17 mouse cellular contexts compared by ENCODE assay signal in the genomic region with DNA sequence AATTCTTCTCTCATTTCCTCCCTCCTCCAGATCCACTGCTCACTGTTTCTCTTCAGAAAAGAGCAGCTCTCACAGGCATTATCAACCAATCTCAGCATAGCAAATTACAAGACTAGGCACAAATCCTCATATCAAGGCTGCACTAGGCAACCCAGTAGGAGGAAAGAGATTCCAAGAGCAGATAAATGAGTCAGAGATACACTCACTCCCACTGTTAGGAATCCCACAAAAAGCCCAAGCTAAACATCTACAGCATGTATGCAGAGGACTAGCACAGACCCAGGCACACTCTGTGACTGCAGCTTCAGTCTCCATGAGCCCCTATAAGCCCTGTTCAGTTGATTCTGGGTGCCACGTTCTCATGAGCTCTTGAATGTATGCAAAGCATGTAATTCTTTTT.
"Had no signal": no experiment of that assay in that cellular context is flagged by ENCODE, and none has a peak within 500 bp of the region (broad histone marks: within the 10 kb centered on the region; RNA-seq: fewer than 3 reads in every experiment).

No protein-coding gene starts in this region.

- DNase-seq: left cerebral cortex, postnatal 4 days; liver; liver, embryonic 13.5 days; liver, postnatal 0 days; lung, adult 18-20 months; lung, adult 2 months; lung, embryonic 14.5 days; lung, postnatal 10 days; lung, postnatal 14 days; lung, postnatal 36 days; lung, postnatal 4 days; midbrain, embryonic 14.5 days had no signal

- ATAC-seq: liver, embryonic 12.5 days; liver, postnatal 0 days; lung, postnatal 0 days; midbrain, embryonic 13.5 days; midbrain, embryonic 15.5 days; midbrain, embryonic 16.5 days had no signal
